Mouse (Mus musculus) liver, postnatal 0 days (tissue): ENCODE measurements around the gene Mbd6.

Source experiments
- CTCF ChIP-seq: sonication (generic); IDR thresholded peaks from 2 replicates; pipeline ENCODE4 v1.5.1; 2016; ENCODE audit warnings: antibody characterized with exemption, low read depth
- EP300 ChIP-seq: IDR thresholded peaks from 2 replicates; pipeline ENCODE4 v1.6.1; 2016; ENCODE audit warnings: antibody characterized with exemption, low read depth, mild to moderate bottlenecking

GRCm38 (mm10) chr10:127337536-127338099 is 48.8 kb upstream of the Mbd6 start:
- TF ChIP-seq CTCF (no peak), EP300 (no peak)
